Mouse (Mus musculus) liver, embryonic 14.5 days (tissue): Measurements from ENCODE around the gene Myh9. TPM values are rescaled to one million over a fixed set of nuclear protein-coding genes. Genes with fewer than 3 reads are reported as not detected.

Source experiments
- ATAC-seq: fragments of 200-750 bp; cut with Nextera tagmentation; 2 replicates; pipeline ENCODE4 v1.8.0; 2017; ENCODE audit warnings: moderate number of reproducible peaks, mild to moderate bottlenecking, moderate library complexity; ENCODE audit not compliant: insufficient read depth
- DNase-seq, 3 experiments: peaks; one replicate each; pipeline ENCODE4 v3.0.0-alpha.2; 2012 to 2013; ENCODE audit warnings: low read depth in 3 of 3, low spot score in 3 of 3
- H3K27ac ChIP-seq: fragments of 300-500 bp; sonication (generic); 2 replicates; pipeline ENCODE4 v1.5.1; 2014; ENCODE audit warnings: moderate library complexity, mild to moderate bottlenecking, control low read depth, inconsistent platforms
- H3K27me3 ChIP-seq: fragments of 300-500 bp; sonication (generic); 2 replicates; pipeline ENCODE4 v1.6.1; 2014; ENCODE audit warnings: mild to moderate bottlenecking, low read length, moderate library complexity; ENCODE audit not compliant: control insufficient read depth, insufficient read depth
- H3K36me3 ChIP-seq: fragments of 300-500 bp; sonication (generic); replicated peaks from 2 replicates; pipeline ENCODE4 v1.6.1; 2014; ENCODE audit warnings: low read depth; ENCODE audit not compliant: control insufficient read depth, insufficient read depth
- H3K4me1 ChIP-seq, 2 experiments: fragments of 200-500 bp in 1 of 2; fragments of 300-500 bp in 1 of 2; sonication (generic) in 1 of 2; replicated peaks; 2 replicates each; pipeline ENCODE4 v1.6.1; 2012 to 2014; ENCODE audit warnings: antibody characterized with exemption in 1 of 2, inconsistent platforms in 1 of 2, low read length in 1 of 2; ENCODE audit not compliant: control insufficient read depth in 2 of 2, insufficient read depth in 2 of 2
- H3K4me2 ChIP-seq: fragments of 300-500 bp; sonication (generic); 2 replicates; pipeline ENCODE4 v1.6.1; 2014; ENCODE audit warnings: low read depth, mild to moderate bottlenecking, control low read depth, moderate library complexity
- H3K4me3 ChIP-seq, 2 experiments: fragments of 200-500 bp in 1 of 2; fragments of 300-500 bp in 1 of 2; sonication (generic) in 1 of 2; 2 replicates each; pipeline ENCODE4 v1.5.1; 2012 to 2014; ENCODE audit warnings: low read depth in 2 of 2, low read length in 2 of 2, mild to moderate bottlenecking in 2 of 2, control low read depth in 1 of 2, inconsistent platforms in 1 of 2, moderate library complexity in 1 of 2; ENCODE audit not compliant: insufficient read depth in 1 of 2
- H3K9ac ChIP-seq: fragments of 300-500 bp; sonication (generic); replicated peaks from 2 replicates; pipeline ENCODE4 v1.6.1; 2014; ENCODE audit warnings: mild to moderate bottlenecking, control low read depth, moderate library complexity
- H3K9me3 ChIP-seq: fragments of 300-500 bp; sonication (generic); 2 replicates; pipeline ENCODE4 v1.6.1; 2016; ENCODE audit warnings: low read length, mixed read lengths; ENCODE audit not compliant: control insufficient read depth
- CTCF ChIP-seq: IDR thresholded peaks from 2 replicates; pipeline ENCODE4 v1.5.1; 2016; ENCODE audit warnings: antibody characterized with exemption, low read depth, control low read depth
- EP300 ChIP-seq: IDR thresholded peaks from 2 replicates; pipeline ENCODE4 v1.6.1; 2016; ENCODE audit warnings: antibody characterized with exemption, low read depth
- WGBS: fragments of 180-500 bp; shearing (Covaris S2); extraction: QIAGEN DNeasy Blood & Tissue Kit; methylation state at CpG from one replicate; pipeline ENCODE4 v1.1.7; 2014; ENCODE audit not compliant: insufficient replicate concordance; 5-methylcytosine and 5-hydroxymethylcytosine counted together
- polyA plus RNA-seq, 2 experiments: library from polyadenylated mRNA; depleted of rRNA in 1 of 2; stranded (reverse) in 1 of 2; unstranded in 1 of 2; fragments of >200 nt; fragmentation: Nextera tagmentation in 1 of 2; extraction: Ambion mirVana in 1 of 2; gene quantifications; 2 replicates each; pipeline versions ENCODE4 v1.2.1 to v1.2.3; 2012 to 2014

Myh9 gene
- polyA plus RNA-seq, 2 experiments: 21.3 to 21.9 TPM

DNA sequence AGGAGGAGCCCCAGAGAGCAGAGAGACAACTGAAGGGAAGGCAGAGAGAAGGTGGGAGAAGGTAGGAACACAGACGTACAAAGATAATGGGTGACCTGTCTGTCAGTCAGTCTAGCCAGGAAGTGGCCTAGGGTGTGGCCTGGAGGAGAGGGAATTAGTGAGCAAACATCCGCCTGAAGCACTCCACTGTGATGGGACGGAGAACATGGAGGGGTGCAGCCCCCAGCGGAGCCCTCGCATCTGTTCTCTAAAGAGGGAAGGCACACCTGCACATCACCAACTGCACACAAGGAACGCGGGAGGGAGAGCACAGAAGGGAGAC lies 34.8 kb downstream of the Myh9 start:
- 58% methylated on average over 7 of the region's 7 CpGs for WGBS
- no peak for TF ChIP-seq EP300
- TF ChIP-seq CTCF: no peak
- H3K36me3 ChIP-seq: peaks cover 50% of the 10 kb centered on the region

DNA sequence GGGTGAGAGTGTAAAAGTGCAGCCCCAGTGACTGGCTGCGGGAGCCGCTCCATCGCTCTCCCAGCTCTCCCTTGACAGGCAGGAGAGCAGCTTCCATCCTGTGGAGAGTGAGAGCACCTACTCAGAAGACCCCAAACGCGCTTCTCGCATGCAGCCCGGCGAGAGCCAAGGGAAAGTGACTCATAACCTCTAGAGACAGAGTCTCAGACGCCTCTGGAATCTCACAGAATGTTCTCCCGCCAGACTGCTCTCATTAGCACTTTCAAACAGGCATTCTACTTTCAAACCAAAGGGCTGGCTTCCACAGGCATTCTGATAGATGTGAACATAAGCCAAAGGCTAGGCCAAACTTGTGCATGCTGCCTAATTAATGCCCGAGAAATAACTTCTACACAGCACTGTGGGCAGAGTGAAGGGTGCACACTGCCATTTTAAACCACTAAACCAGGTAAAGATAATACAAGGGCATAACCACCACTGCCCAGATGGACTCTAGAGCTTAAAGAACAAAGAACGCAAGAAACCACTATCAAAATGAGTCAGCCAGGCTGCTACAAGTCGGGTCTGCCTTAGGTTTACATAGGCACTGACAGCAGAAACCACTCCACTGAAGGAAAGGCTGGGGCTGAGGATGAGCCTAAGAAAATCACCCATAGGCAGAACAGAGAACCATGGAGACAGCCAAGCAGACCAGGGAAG lies 35.3 kb downstream of the Myh9 start:
- DNase-seq: no peak
- no peak overlapping the region for H3K4me3 ChIP-seq
- no peak overlapping the region for H3K27ac ChIP-seq
- no peaks in the 10 kb centered on the region for H3K27me3 ChIP-seq
- TF ChIP-seq EP300 (no peak), CTCF (no peak)
- no peak overlapping the region for H3K9ac ChIP-seq
- ATAC-seq: no peak
- no peaks in the 10 kb centered on the region for H3K9me3 ChIP-seq
- no peak overlapping the region for H3K4me2 ChIP-seq
- H3K4me1 ChIP-seq: peaks cover 0 to under 1% of the 10 kb centered on the region in 2 experiments; a peak in 1 of 4 replicates
- WGBS: 77% methylated on average over 13 of the region's 13 CpGs
- H3K36me3 ChIP-seq: peaks cover 51% of the 10 kb centered on the region

More for the DNA sequence above, 34.8 kb downstream of the Myh9 start:
- Histone ChIP-seq H3K9me3 (no peaks in the 10 kb centered on the region), H3K27ac (no peak overlapping the region), H3K27me3 (no peaks in the 10 kb centered on the region), H3K9ac (no peak overlapping the region), H3K4me2 (no peak overlapping the region), H3K4me1 (no peaks in the 10 kb centered on the region), H3K4me3 (no peak overlapping the region)
- DNase-seq: no peak
- no peak for ATAC-seq

GRCm38 (mm10) chr15:77805657-77806056 lies 36.3 kb downstream of the Myh9 start:
- Histone ChIP-seq H3K4me1 (peaks cover 5% of the 10 kb centered on the region in 2 experiments; a peak in 2 of 4 replicates), H3K27ac (no peak overlapping the region), H3K36me3 (peaks cover 52% of the 10 kb centered on the region), H3K9ac (no peak overlapping the region), H3K27me3 (no peaks in the 10 kb centered on the region), H3K4me3 (no peak overlapping the region), H3K9me3 (no peaks in the 10 kb centered on the region), H3K4me2 (no peak overlapping the region)
- no peak for DNase-seq
- no peak for TF ChIP-seq CTCF
- TF ChIP-seq EP300: no peak
- WGBS: 70% methylated on average over 4 of the region's 4 CpGs
- ATAC-seq: no peak

DNA sequence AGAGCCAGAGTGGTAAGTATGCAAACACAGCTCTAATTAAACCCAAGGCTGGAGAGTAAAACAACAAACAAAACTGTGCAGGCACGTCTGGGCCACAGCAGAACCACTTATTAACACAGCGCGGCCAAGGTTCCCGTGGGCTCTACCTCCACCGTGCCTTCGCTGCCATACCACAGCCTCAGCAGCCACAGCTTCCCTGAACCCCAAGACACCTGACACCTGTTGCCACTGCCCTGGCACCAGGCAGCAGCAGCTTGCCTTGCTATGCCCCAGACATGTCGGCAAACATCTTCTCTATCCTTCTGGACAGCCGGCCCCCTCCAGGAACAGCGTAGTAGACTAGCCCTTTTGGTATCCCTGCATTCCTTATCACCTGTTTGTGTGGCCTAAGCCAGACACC lies 37.0 kb downstream of the Myh9 start:
- no peak overlapping the region for H3K4me3 ChIP-seq
- H3K27ac ChIP-seq: no peak overlapping the region
- no peaks in the 10 kb centered on the region for H3K27me3 ChIP-seq
- H3K4me2 ChIP-seq: no peak overlapping the region
- H3K4me1 ChIP-seq: peaks cover 5 to 9% of the 10 kb centered on the region in 2 experiments; a peak in 2 of 4 replicates
- H3K9me3 ChIP-seq: no peaks in the 10 kb centered on the region
- WGBS: 88% methylated on average over 9 of the region's 9 CpGs
- H3K36me3 ChIP-seq: peaks cover 52% of the 10 kb centered on the region
- H3K9ac ChIP-seq: no peak overlapping the region
- no peak for ATAC-seq
- TF ChIP-seq CTCF: no peak
- no peak for TF ChIP-seq EP300
- DNase-seq: no peak

GRCm38 (mm10) chr15:77804460-77804859 lies 37.5 kb downstream of the Myh9 start:
- Histone ChIP-seq H3K4me3 (no peak overlapping the region), H3K36me3 (peaks cover 52% of the 10 kb centered on the region), H3K27ac (no peak overlapping the region), H3K9ac (no peak overlapping the region), H3K27me3 (no peaks in the 10 kb centered on the region), H3K4me1 (peaks cover 5 to 14% of the 10 kb centered on the region in 2 experiments; a peak in 2 of 4 replicates), H3K4me2 (no peak overlapping the region), H3K9me3 (no peaks in the 10 kb centered on the region)
- no peak for DNase-seq
- ATAC-seq: no peak
- TF ChIP-seq CTCF: no peak
- no peak for TF ChIP-seq EP300
- 79% methylated on average over 6 of the region's 6 CpGs for WGBS
